Mouse (Mus musculus): ENCODE data around the gene Cul3. TPM values are rescaled to one million over a fixed set of nuclear protein-coding genes. Genes with fewer than 3 reads are reported as not detected.
"Not testable (repeated sequence)": the region's sequence is repeated elsewhere in the genome, so short reads cannot be mapped to it uniquely, and the experiment has no call there.

The Cul3 gene
- 100 to 1,000 TPM; 250 to 290 TPM for total RNA-seq (2021)
- long read RNA-seq, experiment 1, full-length matches to known transcripts, result 281 of 323 reads
- long read RNA-seq, experiment 1, partial matches to known transcripts, result 14 of 323 reads
- long read RNA-seq, experiment 1, other reads (novel, unspliced or antisense), result 28 of 323 reads
- long read RNA-seq, experiment 2, full-length matches to known transcripts, result 326 of 388 reads
- long read RNA-seq, experiment 2, partial matches to known transcripts, result 19 of 388 reads
- long read RNA-seq, experiment 2, other reads (novel, unspliced or antisense), result 43 of 388 reads

DNA sequence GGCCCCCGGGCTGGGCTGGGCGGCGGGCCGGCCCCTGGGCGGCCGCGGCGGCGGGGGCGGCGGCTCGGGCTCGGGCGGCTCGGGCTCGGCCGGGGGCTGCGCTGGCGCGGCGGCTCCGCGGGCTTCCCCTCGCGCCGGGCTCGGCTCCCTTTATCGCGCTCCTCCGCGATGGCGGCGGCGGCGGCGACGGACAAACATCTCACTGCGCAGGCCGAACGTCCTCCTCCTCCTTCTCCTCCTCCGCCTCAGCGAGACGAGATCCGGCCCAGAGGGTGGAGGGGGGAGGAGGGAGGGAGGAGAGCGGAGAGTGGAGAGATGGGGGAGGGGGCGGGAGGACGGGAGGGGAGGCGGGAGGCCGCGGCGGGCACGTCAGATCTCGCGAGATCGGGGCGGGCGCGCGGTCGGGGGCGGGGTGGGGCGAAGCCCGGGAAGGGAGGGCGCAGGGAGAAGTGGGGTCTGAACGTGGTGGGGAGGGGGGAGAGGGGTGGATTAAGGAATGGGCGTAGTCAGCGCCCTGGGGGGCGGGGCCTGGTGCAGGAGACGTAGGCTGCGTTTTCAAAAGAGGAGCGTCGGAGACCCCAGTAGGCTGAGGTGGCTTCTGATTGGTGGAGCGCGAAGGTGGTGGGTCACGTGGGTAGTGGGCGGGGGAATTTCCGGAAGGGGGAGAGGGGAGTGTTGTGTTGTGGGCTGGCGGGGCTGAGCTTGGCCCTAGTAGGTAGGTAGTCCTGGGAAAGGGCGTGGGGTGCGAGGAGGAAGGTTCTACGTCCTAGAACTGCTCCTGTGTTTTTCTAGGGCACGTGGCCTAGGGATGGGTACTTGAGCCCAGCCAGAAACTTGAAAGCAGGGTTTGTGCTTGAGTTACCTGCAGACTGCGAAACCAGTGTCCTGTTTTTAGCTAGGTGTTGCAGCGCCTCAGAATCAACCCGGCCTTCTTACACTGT lies at the start of gene Cul3:
TSS of gene Cul3 (minus strand) at position 45 of the 941 bp plus-strand sequence.
- Histone ChIP-seq H3K27ac (peak within 1 kb of the TSS; percentile 96), H3K4me3 (peak within 1 kb of the TSS; percentile 74)
- DNase-seq, result peak; percentile 96
- TF ChIP-seq CTCF (IDR thresholded peaks at IDR 0.05), result no peak
- intact Hi-C loops (cut with DNase I), result loop anchor here (10.0 kb wide), 1 partner anchor 566 kb away; the partner anchor contains the start of genes Mrpl44 and Wdfy1

GRCm38 (mm10) chr1:80389518-80389917 lies 49.2 kb upstream of the Cul3 start:
- Histone ChIP-seq H3K27ac (no peak overlapping the region), H3K4me3 (no peak overlapping the region)
- TF ChIP-seq CTCF (IDR thresholded peaks at IDR 0.05), result no peak
- DNase-seq, result no peak
- intact Hi-C loops (cut with DNase I), result no loop called here

DNA sequence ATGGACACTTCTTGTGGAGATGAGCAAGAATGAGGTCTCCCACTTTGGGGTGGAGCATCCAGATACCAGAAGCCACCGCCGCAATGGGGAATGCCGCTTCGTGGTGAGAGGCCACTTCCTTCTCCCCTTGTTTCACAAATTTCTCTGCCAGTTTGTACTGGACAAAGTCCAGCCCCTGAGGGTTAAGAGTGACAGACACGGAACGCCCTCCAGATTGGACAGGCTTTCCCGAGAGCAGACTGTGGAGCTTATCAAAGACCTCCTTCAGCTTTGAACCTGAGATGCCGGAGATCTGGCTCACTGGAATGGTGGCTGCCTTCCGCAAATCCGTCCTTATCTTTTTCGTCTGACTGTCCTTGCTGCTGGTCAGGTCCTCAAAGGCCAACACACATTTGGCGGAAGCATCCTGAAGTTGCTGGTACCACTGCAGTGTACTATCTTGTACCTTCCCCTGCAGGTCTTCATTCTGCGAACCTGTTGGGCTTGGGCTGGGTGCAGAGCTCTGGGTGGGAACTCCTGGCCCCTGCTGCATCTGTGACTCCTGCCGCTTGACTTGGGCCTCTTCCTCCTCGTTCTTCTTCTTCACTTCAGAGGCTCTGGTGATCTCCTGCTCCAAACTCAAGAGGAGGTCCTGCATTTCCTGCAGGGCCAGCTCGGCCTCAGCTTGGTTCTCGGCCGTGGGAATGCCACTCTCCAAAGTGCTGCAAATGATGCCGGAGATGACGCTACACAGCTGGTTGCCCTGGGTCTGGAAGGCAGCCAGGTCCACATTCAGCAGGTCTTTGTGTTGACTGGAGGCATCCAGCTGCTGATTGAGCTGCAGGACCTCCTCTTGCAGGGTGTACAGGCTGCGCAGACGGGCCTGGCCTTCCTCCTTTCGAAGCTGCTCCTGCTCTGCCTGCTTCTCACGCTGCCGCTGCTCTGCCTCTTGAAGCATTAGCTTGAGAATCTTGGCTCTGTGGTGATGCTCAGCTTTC lies 43.6 kb upstream of the Cul3 start:
- TF ChIP-seq CTCF (IDR thresholded peaks at IDR 0.05), result no peak
- Histone ChIP-seq H3K4me3 (no peak overlapping the region), H3K27ac (no peak overlapping the region)
- no peak for DNase-seq
- intact Hi-C loops (cut with DNase I), result no loop called here

- DNase-seq, result no peak
- no peak for TF ChIP-seq CTCF (IDR thresholded peaks at IDR 0.05)
- Histone ChIP-seq H3K4me3 (no peak overlapping the region), H3K27ac (no peak overlapping the region)
- intact Hi-C loops (cut with DNase I), result no loop called here
These were observed 42.6 kb upstream of the Cul3 start for GRCm38 (mm10) chr1:80382928-80383327.

DNA sequence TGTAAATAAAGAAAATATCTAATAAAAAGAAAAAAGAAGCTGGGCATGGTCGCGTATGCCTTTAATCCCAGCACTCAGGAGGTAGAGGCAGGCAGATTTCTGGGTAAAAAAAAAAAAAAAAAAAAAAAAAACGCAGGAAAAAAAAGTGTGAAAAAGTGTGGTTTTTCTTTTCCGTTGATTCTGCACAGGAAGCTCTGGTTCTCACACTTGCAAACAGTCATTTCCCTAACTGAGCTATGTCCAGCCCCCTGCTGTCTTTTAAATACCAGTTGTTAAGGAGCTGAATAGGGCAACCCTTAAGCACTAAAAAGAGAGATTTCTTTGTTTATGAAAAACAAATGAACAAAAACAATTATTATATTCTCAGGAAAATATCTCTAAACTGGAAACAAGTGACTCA lies 41.0 kb upstream of the Cul3 start:
- intact Hi-C loops (cut with DNase I), result no loop called here

GRCm38 (mm10) chr1:80372010-80372409 lies 31.7 kb upstream of the Cul3 start:
- intact Hi-C loops (cut with DNase I), result no loop called here
- no peak for DNase-seq
- TF ChIP-seq CTCF (IDR thresholded peaks at IDR 0.05), result no peak
- Histone ChIP-seq H3K27ac (no peak overlapping the region), H3K4me3 (no peak overlapping the region)

More for the DNA sequence above, 41.0 kb upstream of the Cul3 start:
- TF ChIP-seq CTCF (IDR thresholded peaks at IDR 0.05), result no peak
- no peak for DNase-seq
- Histone ChIP-seq H3K4me3 (no peak overlapping the region), H3K27ac (no peak overlapping the region)

DNA sequence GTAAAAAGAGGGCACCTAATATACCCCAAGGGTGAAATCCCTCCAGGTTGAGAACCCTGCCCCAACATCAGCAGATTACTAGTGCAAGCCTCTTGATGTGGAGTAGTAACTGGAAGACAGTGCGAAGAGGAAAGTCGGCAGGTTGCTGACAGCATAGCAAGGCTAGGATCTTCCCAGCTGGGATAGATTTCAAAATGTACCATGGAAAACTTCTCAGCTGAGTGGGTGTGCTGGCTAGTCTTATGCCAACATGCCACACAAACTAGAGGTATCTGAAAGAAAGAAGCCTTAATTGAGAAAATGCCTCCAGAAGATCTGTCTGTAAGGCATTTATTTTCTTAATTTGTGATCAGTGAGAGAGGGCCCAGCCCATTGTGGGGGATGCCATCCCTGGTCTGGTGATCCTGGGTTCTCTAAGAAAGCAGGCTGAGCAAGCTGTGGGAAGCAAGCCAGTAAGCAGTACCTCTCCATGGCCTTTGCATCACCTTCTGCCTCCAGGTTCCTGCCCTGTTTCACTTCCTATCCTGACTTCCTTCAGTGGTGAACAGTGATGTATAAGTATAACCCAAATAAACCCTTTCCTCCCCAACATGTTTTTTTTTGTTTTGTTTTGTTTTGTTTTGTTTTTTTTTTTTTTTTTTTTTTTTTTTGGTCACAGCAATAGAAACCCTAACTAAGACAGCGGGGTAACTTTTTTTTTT lies 31.1 kb upstream of the Cul3 start:
- intact Hi-C loops (cut with DNase I), result no loop called here
- no peak for DNase-seq
- no peak for TF ChIP-seq CTCF (IDR thresholded peaks at IDR 0.05)
- Histone ChIP-seq H3K27ac (no peak overlapping the region), H3K4me3 (no peak overlapping the region)

- intact Hi-C loops (cut with DNase I), result no loop called here
- Histone ChIP-seq H3K4me3 (no peak overlapping the region), H3K27ac (no peak overlapping the region)
- no peak for TF ChIP-seq CTCF (IDR thresholded peaks at IDR 0.05)
- DNase-seq, result no peak
These were observed 23.2 kb upstream of the Cul3 start for GRCm38 (mm10) chr1:80363486-80363885.

DNA sequence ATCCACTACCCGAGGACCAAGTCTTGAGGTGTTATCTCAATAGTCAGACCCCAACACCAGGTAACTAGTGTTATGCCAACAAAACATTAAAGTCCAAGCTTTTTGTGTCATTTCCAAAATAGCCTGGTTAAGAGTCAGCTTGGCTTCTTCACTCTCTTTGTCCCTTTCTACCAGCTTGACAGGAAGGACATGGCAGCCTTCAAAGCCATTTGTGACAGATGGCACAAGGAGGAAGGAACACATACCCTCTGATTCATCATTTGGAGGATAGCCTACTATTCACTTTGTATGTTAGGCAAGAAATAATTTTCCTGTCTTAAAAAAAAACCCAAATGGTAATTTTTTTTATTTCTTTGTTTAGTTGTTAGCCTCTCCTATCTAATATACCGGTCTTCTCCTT lies 22.7 kb upstream of the Cul3 start:
- no peak overlapping the region for H3K27ac ChIP-seq
- no peak for DNase-seq
- H3K4me3 ChIP-seq, result no peak overlapping the region
- intact Hi-C loops (cut with DNase I), result no loop called here
- no peak for TF ChIP-seq CTCF (IDR thresholded peaks at IDR 0.05)

- intact Hi-C loops (cut with DNase I), result no loop called here
- no peak overlapping the region for H3K27ac ChIP-seq
- no peak for TF ChIP-seq CTCF (IDR thresholded peaks at IDR 0.05)
- no peak overlapping the region for H3K4me3 ChIP-seq
- DNase-seq, result no peak
These were observed 22.1 kb upstream of the Cul3 start for GRCm38 (mm10) chr1:80362400-80362799.

- H3K4me3 ChIP-seq; DNase-seq; intact Hi-C loops (cut with DNase I); H3K27ac ChIP-seq: not testable (repeated sequence)
These were observed 21.5 kb upstream of the Cul3 start for GRCm38 (mm10) chr1:80361771-80362170.

Data from gastrocnemius, adult 2 months (tissue).